Mouse (Mus musculus) lung, postnatal 25 days (tissue): ENCODE data around the gene Sgf29.

Source experiments
- DNase-seq: peaks from one replicate; pipeline ENCODE4 v3.0.0; 2022; ENCODE audit warnings: low spot score

Gene Sgf29

DNA sequence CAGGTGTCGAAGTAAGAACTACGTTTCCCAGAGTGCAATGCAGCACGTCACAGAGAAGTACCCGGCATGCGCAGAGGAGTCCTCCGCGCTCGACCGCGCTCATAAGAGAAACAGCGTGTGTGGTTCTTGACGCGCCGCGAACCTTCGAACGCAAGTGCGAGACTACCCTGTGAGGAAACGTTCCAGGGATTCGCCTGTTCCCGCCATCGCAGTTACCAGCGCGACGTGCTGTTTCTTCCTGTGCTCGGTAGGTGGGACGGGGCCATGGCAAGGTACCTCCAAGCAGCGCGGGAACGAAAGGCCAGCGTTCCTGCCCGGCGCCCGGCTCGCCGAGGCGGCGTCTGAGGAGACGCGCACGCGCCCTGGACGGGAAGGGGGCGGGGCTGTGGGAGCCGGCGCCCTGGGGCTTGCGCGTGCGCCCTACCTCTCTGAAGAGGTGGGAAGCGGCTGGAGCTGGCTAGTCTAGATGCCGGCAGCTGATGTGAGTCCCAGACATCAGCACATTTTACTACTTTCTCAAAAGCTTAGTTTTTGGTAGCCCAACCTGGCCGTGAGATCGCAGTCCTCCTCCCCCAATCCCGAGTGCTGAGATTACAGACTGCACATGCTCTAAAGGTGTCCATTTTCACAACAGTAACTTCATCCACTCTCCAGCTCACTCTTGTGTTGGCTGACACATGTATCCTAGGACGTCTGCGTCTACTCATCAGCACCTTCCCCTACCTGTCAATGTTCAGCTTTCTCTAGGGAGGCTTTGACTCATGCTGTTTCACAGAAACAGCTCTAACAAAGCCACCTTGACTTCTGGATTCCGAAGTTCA, at the start of gene Sgf29:
Sgf29 (plus strand) TSS at position 79 of the 821 bp plus-strand sequence.
- DNase-seq: peak; percentile 93

DNA sequence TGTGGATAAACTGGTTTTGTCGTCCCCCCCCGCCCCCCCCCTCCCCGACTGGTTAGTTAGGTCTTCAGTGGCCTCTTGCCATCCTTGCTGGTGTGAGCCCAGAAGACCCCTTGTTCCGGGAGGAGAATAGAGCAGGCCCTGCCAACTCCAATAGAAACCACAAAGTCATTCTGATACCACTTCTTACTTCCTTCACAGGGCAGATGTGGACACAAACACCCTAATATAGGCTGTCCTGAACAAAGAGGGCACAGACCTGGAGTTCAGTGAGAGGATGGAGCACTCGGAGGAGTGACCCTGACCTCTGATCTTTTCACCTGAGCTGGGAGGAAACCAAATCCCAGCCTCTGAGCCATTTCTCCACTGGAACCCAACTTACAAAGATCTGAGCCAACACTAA, 47.2 kb upstream of the Sgf29 start:
- no peak for DNase-seq

DNA sequence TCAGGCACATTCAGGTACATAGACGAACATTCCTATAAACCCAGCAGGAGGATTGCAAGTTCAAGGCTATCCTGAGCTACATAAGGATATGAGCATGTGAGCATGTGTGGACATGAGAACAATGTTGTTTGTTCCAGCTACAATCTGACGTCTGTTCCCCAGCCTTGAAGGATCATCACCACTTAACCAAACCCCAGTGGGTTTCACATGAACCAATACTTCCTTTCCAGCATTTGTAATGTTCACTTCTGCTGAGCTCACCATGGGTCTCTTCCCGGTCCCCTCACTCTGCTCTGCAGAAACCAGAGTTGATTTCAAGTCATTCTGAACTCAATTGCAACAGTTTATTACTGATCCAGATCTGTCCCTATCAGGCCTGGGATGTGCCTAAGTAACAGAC, 46.5 kb upstream of the Sgf29 start:
- DNase-seq: no peak

DNA sequence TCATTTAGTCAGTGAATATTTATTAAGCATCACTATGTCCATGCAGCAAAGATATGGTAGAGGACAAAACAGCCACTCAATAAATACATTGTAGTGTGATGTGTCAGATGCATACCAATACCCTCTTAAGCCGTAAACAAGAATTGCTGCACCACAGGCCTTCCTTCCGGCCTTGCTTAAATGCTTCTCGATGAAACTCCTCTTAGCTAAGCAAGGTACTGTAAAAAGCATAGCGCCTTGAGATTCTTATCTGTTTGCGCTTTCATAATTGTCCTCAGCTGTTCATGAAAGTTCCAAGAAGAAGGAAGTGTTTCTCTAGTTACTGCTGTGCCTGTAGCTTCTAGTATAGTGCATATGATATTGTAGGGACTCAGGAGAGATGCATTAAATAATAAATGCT, 42.5 kb upstream of the Sgf29 start:
- no peak for DNase-seq

DNA sequence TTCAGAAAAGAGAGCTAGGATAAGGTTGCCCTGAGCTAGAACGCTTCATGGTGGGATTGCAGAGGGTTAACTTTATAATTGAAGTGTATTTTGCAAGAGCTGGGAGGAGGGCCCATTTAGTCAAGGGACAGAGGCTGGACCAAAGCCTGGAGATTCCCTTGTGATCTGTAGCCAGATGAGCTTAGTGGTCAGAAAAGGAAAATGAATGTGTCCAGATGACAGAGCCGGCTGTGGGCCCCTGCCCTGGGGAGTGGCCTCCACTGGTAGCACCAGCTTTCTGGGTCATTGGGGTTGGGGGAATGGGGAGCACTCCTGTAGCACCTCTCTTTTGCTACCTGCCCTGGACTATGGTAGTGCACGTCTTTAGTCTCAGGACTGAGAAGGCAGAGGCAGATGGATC, 42.0 kb upstream of the Sgf29 start:
- no peak for DNase-seq

DNA sequence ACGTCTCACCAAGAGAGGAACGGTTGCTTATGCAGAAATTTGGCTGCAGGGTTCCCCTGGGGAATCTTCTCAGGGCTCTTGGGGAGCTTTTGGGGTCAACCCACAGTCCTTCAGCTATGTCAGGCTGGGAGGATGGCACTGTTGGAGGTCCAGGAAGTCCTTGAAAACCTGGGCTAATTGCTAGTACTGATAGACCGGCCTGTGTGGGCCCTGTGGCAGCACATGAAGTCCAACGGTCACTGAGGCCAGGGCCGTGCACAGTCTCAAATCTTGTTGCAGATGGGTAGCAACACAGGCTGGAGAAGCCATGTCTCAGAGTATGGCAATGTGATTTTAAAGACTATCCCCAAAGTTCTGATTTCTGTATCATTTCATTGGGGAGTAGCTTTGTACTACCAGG, 41.3 kb upstream of the Sgf29 start:
- DNase-seq: no peak

DNA sequence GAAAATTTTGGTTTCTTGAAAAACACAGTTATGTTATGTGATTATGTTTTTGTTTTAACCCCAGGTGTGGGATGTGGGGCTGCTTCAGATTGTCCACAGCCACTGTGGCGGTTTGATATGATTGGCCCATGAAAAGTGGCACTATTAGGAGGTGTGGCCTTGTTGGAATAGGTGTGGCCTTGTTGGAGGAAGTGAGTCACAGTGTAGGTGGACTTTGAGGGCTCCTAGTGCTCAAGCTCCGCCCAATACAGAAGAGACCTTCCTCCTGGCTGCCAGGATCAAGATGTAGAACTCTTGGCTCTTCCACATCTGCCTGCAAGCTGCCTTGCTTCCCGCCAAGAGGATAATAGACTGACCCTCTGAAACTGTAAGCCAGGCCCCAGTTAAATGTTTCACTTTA, 36.4 kb upstream of the Sgf29 start:
- no peak for DNase-seq

DNA sequence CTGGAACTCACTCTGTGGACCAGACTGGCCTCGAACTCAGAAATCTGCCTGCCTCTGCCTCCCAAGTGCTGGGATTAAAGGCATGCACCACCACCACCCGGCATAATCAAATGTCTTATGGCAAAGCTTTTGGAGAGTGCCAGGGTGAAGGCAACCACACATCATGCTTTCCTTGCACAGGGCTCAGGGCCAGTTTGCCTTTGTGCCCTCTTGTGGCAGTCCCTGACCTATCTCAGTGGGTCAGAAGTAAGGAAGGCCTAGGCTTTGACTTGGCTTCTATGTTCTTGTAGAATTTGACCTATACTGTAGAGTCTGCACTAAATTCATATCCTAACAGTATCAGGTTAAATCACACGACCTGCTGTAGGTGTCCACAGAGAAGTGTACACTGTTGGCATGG, 32.4 kb upstream of the Sgf29 start:
- no peak for DNase-seq

DNA sequence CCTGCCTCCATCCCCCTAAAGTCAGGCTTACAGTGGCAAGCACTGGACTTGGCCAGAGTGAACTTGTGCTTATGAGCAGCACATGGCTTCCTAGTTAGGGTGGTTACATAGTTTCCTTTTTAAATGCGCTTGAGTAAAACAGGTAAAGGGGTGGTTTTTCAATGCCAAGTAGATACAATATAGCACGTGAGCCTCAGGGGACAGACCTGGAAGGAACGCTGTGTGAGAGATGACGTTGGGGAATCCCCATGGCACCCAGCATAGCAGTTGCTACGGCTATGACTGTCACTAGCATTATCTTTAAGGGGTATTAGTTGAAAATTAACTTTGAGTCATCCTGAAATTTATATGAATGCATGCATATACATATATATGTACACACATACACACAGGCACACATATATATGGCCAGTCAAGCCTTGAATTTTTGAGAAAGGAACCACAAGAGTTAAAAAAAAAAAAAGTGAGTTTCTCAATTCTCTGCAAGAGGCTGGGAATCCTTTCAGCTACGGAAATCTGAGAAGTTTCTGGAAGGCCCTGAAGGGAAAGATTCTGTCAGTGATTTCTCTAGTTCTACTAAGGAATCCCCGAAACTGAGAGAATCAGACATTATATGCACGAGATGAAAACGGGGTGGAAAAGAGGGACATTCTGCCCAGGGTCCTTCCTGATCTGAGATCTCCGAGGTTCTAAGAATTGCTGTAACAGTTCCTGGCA, 29.4 kb upstream of the Sgf29 start:
- no peak for DNase-seq

DNA sequence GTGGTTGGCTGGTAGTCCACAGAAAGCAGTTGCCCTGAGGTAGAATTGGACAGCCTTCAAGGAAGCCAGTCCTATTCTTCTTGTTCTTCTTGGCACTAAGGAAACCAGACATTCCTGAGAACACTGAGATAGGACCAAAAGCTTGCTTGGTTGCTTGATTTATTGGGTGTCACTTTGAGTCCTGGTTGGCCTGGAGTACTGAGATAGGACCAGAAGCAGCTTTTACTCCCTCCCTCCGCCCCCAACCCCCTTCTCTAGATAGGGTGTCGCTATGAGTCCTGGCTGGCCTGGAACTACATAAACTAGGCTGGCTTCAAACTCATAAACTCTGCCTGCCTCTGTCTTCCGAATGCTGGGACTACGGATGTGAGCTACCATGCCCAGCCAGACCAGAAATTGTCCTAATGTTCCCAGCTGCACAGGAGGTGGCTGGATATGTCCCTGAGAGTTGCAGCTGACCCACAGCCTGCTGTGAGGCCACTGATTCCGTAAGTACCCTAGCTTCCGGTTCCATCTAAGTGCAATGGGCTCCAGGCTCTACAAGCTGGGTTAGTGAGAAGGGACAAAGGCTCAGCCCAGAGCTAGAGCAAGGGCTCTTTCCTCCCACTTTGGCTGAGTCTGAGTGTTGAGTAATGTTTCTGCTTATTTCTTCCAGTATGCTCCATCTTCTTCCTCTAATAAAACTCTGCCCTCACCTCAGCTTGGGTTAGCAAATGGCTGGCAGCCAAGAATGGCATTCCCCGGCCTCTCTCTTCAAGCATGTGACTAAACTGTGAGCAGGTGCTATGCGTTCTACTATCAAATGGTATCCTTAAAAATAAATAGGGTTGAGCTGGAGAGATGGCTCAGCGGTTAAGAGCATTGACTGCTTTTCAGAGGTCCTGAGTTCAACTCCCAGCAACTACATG, 27.4 kb upstream of the Sgf29 start:
- DNase-seq: peak; percentile 53

DNA sequence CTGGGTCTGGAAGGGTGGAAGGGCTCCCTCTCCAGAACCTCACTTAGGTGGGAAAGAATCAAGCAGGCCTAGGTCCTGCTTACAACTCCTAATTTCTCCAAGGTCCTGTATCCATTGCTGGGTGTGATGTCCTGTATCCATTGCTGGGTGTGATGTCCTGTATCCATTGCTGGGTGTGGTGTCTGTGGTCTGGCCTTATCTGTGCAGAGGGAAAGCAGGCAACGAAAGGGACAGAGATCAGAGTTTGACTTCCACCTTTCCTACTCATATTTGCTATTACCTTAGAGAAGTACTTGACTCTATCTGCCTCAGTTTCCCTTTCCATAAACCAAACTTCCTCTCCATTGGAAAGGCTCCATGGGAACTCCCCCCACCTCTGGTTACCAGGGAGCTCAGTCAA, 25.7 kb upstream of the Sgf29 start:
- DNase-seq: no peak

DNA sequence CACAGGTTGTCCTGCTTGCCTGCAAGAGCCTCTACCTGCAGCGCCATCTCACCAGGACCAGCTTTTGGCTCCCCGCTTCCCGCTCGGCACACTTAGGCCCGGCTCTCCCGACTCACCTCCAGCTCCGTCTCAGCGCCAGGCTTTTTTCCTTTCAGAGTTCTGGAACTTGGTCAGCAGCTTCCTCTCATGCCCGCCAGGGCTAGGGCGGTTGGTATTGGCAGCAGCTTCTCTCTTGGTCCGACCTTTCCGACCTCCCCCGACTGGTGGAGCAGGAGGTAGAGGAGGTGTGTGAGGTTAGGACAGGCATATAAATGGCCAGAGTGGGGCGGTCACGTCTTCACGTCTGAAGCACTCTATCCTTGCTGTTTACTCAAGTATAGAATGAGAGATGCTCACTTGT, 24.3 kb upstream of the Sgf29 start:
- peak; percentile 30 for DNase-seq

DNA sequence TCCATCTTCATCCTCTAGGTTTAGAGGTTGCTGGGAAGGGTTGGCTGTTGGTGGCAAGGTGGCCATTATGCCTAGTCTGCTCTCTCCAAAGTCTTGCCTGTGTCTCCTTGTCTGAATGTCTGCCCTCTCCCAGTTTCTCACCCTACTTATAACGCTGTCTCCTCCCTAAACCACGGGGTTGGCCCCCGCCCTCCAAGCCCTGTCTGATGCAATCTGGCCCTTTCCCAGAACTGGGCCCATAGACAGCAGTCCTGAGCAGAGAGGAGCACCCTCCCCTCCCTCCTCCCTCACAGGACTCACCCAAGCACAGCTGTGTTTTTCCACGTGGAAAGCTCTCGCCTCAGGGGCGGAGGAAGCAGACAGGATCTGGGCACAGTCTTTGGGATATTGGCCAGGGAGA, 23.7 kb upstream of the Sgf29 start:
- DNase-seq: peak; percentile 95

DNA sequence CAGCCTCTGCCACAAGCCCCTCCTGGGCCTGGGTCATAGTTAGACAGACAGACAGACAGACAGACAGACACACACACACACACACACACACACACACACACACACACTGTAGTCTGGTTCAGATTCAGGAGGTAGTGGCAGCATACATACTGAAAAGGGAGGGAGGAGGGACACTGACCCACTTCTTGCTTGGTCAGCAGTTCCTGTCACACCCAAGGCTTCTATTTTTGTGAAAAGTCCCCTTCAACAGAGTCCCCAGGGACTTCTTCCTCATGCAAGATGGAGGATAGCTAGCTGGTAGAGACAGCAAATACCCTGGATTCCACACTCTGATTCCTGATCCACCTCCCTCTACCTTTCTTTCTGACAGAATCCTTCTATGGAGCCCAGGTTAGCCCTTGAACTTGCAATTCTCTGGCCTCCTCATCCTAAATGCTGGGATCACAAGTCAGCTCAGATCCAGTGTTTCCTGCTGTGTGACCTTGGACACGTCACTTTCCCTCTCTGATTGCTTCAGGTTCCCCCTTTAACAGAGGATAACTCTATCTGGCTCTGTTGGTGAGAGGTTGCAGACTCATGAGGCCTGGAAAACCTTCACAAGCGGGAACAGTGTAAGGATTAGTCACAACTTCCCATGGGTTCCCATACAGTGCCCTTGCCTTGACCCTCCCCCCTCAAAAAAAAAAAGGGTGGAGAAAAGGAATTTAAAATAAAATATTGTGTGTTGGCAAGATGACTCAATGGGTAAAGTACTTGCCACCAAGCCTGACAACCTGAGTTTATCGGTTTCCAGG, 23.1 kb upstream of the Sgf29 start:
- no peak for DNase-seq

DNA sequence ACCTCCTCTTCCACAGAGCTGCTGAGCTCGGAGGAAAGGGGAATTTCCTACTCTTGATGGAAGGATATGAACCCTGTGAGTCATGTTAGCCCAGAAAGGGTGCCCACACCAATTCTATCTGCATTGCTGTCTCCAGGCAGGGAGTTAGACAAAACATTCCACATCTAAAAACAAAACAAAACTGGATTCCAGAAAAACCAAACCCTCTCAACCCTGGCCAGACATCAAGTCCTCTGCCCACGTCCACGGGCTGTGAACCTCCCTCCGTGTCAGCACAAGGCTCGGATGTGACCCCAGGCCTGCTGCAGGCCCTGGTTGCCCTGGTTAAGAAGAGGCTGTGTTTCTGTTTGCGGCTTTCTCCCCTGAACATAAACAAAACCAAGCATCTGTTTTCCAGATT, 21.0 kb upstream of the Sgf29 start:
- DNase-seq: no peak

DNA sequence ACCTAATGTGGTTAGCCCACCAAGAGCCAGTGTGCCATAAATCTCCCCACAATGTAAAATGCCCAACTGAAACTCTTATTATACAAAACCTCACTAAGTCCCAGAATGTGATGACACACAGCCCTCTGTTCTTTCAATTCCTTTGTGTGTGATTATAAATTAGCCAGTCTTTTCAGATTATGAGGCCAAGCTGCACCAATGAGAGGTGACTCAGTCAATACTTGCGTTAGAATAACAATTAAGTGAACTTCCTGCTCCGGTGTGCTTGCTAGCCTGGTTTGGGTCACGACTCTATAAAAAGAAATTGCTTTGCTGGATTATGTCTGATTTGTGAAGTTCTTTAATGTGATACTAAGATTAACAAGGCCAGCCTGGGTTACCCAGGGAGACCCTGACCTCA, 19.2 kb upstream of the Sgf29 start:
- DNase-seq: no peak

DNA sequence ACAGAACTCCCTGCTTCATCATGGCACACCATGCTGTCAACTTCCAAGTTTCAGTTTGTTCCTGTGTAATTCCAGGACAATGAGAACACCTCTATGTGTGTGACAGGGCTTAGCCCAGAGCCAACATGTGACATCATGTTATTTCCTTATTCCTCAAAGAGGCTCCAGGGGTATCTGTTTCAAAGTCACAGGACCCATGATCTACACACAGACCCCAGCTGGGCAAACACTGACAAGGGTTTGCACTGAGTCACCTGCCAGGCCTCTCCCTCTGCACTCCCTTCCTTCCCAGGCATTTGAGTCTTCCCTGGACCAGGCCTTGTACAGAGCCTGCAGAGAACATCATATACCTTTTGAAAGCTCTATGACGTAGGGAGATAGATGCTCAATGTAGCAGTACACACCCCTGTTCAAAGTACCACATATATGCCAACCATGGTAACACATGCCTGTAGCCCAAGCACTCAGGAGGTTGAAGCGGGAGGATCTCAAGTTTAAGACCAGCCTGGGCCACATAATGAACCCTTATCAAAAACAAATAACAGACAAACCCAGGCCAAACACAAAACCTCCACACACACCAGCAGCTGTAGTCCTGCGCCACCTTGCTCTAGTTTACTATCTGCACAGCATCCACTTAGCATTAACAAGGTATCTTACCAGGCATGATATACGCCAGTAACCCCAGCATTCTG, 18.1 kb upstream of the Sgf29 start, which contains the start of gene Nupr1:
Nupr1 (minus strand) TSS at position 38 of the 695 bp plus-strand sequence.
- no peak for DNase-seq

DNA sequence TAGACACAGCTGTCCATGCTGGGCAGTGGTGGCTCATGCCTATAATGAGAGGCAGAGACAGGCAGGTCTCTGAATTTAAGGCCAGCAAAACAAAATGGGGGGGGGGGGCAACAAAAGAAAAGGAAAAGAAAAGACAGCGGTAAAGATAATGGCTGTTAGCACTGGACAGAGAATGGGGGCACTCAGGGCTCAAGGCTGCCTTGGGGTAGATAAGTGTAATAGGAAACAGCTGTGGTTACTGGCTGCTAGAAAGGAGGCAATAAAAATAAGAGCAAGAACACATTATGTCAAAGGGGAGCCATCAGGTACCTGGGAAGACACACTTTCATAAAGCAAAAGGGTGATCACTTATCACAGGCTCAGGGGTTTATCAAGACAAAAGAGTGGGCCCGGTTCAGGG, 16.6 kb upstream of the Sgf29 start:
- DNase-seq: no peak

DNA sequence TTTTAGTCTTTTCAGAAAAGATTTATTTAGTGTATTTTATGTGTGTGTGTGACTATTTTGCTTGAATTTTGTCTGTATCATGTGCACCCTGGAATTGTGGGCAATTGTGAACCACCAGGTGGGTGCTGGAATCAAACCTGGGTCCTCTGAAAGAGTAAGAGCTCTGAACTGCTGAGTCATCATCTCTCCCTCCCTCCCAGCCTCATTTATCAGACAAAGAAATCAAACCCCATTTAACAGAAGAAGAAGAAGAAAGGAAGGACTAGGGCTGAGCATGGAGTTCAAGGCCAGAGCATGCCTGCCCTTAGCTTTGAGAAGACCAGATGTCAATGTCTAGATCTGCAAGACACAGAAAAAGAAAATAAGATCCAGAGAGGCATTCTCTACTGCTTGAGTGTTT, 13.7 kb upstream of the Sgf29 start:
- no peak for DNase-seq

DNA sequence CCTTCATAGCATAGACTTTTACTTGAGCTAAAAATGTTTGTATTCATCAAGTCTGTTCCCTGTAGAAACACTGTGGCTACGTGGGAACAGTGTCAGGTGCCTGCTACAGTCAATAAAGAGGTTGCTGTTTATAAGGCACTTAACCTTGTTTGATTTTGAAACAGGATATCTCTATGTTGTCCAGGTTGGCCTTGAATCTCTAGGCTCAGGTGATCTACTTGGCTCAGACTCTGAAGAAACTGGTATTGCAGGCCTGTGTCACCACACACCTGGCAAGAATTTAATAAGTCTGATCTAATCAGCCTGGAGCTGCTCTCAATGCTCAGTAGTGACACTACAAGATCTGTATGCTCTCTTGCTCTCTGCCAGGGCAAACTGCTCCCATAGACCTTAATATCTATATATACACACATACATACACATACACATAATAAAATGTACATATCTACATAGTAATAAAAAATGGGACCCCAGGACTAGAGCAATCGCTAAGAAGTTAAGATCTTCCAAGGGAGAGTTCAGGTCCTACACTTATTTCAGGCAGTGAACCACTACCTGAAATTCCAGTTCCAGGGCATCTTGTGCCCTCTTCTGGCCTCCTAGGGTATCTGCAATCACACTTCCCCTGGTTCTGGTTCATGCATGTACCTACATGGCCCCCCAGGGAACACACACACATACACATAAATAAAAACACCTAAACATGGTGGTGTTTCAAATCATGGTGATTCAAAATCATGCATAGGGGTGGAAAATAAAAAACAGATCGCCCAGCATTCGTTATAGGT, 12.2 kb upstream of the Sgf29 start:
- peak; percentile 80 for DNase-seq
